Mouse (Mus musculus) frontal cortex, adult 2 months (tissue): ENCODE results near the gene Phf13. TPM values are rescaled to one million over a fixed set of nuclear protein-coding genes. Genes with fewer than 3 reads are reported as not detected.

Experiments
- DNase-seq, 2 experiments: peaks; one replicate each; pipeline ENCODE4 v3.0.0; 2022; ENCODE audit warnings: low spot score in 1 of 2; ENCODE audit errors: extremely low spot score in 1 of 2
- polyA plus RNA-seq: library from polyadenylated mRNA; depleted of rRNA; stranded (reverse); fragments of >200 nt; gene quantifications from 2 replicates; pipeline ENCODE4 v1.2.3, GENCODE M21; 2012

Phf13 gene
- polyA plus RNA-seq, 1 experiment = 9.1 TPM

DNA sequence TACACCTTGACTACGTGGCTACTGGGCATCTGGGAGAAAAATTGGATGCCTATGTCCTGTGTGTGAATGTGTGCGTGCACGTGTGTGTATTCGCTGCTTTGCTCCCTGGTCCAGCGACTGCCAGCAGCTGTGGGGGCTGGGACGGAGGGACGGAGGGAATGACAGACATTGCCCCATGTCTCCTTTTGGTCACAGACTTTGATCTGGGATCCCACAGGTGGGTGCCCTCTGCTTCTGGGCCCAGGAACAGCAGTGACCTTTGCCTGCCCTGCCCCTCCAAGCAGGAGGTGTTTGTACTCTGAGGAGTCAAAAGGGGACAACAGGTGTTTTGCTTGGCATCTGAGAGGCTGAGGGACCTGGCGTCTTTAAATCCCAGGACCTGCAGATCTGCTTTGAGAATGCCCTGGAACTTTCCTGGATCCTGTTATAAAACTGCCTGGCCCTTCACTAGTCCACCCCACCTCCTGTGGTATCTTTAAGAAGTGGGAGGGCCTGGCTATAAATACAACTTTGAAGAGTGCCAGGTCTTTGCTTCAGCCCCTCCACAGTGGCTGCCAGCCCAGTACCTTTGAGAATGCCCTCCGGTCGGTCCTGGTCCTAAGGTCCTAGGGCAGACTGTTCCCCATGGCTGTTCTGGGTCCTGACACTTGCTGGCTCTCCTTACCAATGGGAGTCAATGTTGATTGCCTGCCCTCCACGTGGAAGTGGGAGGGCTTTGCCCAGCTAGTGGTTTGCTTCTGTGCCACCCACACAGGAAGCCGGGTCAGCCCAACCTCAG, 17.2 kb upstream of the Phf13 start:
- DNase-seq = no peak

GRCm38 (mm10) chr4:152012109-152012508, 16.1 kb upstream of the Phf13 start:
- DNase-seq = no peak

- DNase-seq = no peak
Observed at GRCm38 (mm10) chr4:152011171-152011760, 15.2 kb upstream of the Phf13 start.

DNA sequence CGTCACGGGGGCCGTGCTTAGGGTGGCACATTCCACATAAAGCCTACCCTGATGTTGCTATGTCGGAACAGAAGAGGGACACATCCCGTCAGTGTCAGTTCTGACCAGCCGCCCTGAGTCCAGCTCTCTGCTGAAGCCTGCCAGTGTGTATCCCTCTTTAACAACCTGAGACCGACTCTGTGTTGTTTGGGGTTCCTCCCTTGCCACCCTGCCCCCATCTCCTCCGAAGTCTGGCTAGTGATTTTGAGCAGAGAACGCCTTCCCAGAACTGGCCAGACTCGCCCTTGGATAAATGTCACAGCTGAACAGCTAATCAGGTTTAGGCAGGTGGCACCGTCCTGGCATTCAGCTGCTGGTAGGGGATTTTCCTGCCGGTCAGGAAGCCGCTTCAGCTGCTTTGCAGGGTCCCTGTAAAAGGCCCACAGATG, 14.7 kb upstream of the Phf13 start:
- no peak for DNase-seq

DNA sequence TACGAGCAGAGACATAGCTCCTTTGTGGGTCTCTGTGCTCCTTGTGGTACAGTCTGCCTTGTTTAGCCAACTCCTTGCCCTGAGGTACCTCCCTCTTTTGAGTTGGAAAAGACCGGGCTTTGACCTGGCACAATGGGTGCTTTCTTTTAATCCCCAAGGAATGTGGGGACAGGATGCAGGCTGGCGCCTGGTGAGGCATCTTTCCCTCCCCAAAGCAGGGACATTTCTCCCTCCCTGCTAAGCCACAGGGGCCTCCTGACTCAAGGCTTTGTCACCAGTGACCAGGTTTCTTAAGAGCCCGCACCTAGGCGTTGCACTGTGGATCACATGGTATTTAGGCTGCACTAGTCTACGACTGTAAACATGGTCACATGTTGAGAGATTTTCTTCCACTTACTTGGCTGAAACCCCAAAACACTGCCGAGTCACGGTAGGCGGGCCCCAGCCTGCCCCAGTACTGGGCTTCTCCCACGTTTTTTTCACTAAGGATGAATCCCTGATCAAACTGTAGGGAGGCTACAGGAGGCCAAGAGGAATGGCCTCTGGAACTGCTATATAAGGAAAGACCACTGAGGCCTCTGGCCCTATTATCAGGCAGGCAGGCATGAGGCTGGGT, 14.1 kb upstream of the Phf13 start:
- peak in 1 of 2 experiments; percentile 57 for DNase-seq

GRCm38 (mm10) chr4:152009076-152010051, 13.3 kb upstream of the Phf13 start:
- DNase-seq = peak in 1 of 2 experiments; percentile 78

- DNase-seq = peak; percentile 88 to 95
Observed at GRCm38 (mm10) chr4:152008622-152009075, 12.6 kb upstream of the Phf13 start, which contains the start of gene Klhl21. Klhl21 (plus strand) TSS chr4:152008803.

DNA sequence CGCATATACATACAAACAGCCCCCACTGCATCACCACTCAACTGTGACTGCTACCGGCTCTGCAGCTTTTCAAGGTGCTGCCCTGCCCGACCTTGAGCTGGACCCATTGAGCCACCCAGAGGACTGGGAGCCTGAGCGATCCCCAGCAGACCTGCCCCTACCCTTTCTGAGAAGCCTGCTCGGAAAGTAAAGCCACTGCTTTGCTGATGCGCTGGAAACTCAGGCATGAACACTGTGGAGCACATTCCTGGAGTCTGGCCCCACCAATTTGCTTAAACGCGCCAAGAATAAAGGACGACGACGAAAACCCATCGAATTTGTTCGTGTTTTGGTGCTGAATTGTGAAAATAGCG, 12.1 kb upstream of the Phf13 start:
- no peak for DNase-seq

DNA sequence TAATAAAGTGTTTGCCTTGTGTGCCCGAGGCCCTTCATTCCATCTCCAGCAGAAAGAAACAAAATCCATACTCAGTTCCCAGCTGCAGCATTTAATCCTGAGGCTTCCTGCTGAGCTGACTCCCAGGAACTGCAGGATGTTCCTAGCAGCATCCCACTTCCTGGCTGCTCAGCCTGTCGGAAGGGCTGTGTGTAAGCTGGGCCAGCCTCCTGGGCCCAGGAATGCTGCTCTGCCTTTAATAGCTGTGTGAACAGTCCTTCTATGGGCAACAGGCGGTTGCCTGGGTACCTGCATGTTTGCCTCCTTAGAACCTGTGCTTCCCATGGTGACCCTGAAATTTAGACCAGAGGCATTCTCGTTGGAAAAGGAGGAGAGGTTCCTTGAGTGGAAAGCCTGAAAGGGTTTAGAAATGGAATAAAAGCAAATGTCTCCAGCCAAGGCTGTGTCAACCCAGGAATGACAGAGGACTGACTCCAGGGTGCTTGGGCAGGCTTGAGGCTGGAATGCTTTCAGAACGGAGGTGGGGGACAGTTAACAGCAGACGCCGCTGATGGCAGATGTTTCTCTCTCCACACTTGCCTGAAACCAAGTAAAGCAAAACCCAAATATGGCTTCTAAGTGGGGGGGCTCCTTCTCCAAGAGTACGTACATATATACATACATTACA, 11.6 kb upstream of the Phf13 start:
- DNase-seq = no peak

- no peak for DNase-seq
Observed at GRCm38 (mm10) chr4:152006812-152007211, 10.8 kb upstream of the Phf13 start.

- no peak for DNase-seq
Observed at GRCm38 (mm10) chr4:152006137-152006536, 10.1 kb upstream of the Phf13 start.

GRCm38 (mm10) chr4:152002063-152002462, 6.0 kb upstream of the Phf13 start:
- DNase-seq = no peak

DNA sequence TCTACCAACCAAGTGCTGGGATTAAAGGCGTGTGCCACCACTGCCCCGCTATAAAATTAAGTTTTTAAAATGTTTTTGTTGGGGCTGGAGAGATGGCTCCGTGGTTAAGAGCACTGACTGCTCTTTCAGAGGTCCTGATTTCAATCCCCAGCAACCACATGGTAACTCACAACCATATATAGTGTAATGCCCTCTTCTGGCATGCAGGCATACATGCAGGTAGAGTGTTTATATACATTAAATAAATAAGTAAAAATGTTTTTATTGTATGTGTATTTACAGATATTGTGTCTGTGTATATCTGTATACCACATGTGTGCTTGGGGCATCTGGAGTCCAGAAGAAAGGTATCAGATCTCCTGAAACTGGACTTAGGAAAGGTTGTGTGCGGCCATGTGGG, 5.3 kb upstream of the Phf13 start:
- DNase-seq = no peak

GRCm38 (mm10) chr4:152000906-152001305, 4.8 kb upstream of the Phf13 start:
- DNase-seq = peak in 1 of 2 experiments; percentile 62

DNA sequence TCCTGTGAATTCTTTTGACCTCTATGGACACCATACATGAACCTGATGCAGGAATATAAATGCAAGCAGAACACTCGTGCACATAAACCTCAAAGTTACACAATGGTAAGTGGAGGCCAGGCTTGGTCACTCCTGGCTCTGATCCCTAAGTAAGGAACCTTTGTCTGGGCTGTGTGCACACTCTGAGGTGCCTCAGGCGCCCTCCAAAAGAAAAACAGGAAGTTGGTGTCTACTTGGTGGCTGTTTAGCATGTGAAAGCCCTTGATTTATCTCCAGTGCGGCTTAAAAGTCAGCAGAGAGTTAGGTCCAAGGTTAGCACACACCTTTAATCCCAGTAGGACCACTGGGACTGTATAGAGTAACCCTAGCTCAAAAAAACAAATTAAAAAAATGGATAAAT, 3.4 kb upstream of the Phf13 start:
- no peak for DNase-seq

DNA sequence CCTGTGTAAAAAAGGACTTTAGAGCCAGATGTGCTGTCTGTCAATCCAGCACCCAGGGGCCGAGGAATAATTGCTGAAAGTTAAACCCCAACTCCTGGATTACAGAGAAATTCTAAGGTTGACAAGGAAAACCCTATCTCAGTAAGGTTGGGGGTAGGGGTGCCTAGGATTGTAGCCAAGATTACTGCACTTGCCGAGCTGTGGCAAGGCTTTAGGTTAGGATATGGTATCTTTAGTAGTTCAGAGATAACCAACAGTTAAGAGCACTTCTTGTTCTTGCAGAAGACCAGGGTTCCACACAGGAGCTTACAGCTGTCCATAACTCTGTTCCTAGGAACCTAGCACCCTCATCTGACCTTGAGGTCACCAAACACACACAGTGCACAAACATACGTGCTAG, 1.6 kb upstream of the Phf13 start:
- no peak for DNase-seq

GRCm38 (mm10) chr4:151996951-151997222, 829 bp upstream of the Phf13 start:
- no peak for DNase-seq

- no peak for DNase-seq
Observed at GRCm38 (mm10) chr4:151995371-151996172, 486 bp downstream of the Phf13 start.
